Mouse (Mus musculus): ENCODE data around the gene Adamtsl1.

The Adamtsl1 gene

DNA sequence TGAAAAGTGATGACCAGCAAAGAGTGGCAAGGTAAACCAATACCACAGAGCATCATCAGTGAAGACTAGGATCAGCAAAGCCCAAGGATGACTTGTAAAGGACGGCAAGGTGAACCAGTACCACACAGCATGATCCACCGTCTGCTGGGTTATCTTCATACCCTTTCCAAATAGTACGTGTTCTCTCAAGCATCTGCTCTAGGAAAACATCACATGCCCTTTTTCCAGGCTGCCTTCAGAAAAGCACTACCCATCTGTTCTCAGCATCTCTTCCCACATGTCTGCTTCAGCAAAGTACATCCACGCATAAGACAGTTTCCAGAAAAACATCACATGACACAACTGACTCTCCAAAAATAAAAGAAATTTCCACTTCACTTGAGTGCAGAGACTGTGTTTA, 408.8 kb downstream of the Adamtsl1 start:
- DNase-seq (ENCODE audit: low spot score): no peak

DNA sequence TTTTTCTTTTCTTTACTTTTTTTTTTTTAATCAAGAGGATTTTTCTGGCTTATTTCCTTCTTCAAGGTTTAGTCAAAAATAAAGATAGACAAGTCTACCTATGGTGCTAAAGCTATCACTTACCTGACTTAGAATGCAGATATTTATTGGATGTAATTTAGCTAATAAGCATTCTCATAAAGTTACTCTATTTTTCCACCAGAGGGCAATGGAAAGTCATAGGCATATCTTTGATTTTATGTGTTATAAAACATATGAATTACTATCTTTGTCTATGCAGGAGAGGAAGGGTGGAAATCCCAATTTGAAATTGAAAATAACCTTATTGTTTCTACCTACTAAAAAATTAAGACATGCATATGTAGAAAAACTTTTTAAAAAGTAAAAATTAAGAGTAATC, 418.2 kb downstream of the Adamtsl1 start:
- no peak for DNase-seq (ENCODE audit: low spot score)

DNA sequence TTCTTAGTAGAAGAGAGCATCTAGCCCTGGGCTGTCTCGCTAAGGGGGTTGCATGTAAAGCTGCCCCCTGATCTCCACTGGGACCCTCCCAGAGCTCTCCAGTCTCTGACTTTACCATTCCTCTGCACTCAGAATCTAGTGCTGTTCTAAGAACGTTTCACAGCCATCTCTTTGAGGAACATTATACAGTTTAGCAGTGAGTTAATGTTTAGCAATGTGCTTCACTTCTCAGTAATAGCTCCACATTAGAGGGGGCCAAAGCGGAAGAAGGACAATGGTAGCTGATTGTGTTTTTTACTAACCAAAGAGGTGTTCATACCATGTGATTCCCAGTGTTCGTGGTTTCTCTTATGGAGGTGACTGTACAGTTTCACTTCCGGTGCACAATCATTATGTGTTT, 425.5 kb downstream of the Adamtsl1 start:
- no peak for DNase-seq (ENCODE audit: low spot score)

DNA sequence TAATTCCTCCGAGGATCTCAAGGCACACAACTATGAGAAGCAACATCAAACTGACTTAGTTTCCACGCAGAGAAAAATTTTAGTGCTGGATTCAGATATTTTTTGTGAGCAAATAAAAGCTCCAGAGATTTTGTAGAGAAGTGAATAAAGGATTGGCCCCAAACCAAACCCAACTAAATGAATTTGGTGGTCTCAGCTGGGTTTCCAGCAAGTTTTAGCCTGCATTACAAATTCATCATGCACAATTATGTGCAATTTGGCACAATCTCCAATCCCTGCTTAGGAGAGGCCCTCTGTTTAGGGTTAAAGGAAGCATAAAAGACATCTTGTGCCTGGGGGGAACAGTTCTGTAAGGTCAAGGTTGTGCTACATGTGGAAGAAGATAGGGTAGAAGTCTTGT, 427.9 kb downstream of the Adamtsl1 start:
- no peak for DNase-seq (ENCODE audit: low spot score)

DNA sequence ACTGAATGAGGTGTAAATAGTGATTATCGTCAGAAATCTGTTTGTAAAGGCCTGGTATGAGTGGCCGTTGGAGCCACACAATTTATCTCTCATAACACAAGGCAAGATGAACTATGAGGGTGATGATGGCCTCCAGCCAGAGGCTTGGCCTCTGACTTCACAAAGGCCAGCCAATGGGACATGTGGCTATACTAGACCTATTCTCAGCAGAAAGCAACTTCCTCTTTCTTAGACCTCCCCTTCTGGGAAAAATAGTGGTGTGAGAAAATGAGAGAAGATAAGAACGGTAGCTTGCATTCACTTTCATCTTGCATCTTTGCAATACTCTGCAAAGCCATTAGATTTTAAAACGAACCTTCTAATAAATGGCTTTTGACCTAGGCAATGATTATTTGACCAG, 439.6 kb downstream of the Adamtsl1 start:
- DNase-seq (ENCODE audit: low spot score): no peak

DNA sequence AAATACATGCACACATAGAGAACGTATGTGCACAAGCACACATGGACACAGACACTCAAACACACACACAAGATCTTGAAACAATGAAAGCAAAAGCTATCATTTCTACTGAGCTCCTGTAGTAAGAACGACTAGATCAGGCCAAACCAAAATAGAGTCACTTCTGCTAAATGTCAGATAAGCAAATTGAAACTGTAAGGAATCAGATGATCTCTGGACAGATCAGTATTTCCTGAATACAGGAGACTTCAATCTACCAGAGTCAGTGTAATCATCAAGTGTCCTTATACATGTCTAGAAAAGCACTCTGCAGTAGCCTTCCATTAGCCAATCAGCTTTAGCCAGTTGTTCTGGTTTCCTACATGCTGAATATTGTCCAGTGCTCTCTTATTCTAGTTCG, 441.4 kb downstream of the Adamtsl1 start:
- no peak for DNase-seq (ENCODE audit: low spot score)

DNA sequence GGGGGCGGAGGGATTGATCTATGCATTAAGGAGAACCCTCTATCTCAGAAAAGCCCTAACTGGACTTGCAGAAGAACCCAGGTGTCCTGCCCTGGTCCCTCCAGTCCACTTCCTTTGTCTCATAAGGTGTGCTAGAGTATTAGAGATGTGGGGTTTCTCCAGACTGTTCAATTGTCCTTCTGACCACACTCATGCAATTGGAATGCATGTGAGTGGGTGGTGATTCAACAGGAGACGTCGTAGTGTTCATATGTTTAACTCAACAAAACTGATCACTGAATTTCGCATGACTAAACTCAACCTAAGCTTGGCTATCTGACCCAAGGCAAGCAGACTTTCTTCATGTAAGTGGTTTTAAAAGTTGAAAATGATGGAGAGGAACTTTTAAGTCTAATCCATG, 443.3 kb downstream of the Adamtsl1 start:
- DNase-seq (ENCODE audit: low spot score): no peak

DNA sequence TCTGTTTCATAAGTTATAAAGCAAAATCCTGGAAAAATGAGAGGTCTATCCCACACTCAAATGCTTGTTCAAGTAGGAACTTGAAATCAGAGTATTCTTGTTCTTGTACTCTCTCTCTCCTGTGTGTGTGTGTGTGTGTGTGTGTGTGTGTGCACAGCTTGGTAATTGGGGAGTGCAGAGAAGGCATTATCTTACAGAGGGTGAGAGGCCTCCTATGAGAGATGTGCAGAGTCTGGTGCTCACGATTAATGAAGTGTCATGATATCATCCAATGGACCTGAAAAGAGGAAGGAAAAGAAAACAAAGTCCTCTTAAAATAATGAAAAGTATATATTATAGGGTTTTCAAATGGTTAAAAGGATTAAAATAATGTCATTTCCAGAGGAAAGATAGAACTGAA, 443.9 kb downstream of the Adamtsl1 start:
- DNase-seq (ENCODE audit: low spot score): no peak

DNA sequence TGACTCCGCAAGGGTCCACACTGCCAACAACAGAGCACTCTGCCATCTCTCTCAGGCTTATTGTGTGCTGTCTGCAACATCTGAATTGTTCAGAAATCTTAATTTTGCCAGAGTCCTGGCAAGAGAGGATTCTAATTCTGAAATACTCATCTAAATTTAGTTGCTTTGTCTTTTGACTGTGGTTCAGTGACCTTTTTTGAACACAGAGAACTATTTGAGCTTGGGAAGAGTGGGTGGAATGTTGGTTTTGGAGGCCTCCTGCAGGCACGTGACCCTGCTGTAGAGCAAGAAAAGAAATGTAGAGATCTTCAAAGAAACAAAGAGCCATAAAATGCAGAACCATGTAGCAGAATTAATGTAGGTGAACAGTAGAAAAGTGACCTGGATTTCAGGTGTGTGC, 445.0 kb downstream of the Adamtsl1 start:
- DNase-seq (ENCODE audit: low spot score): no peak

DNA sequence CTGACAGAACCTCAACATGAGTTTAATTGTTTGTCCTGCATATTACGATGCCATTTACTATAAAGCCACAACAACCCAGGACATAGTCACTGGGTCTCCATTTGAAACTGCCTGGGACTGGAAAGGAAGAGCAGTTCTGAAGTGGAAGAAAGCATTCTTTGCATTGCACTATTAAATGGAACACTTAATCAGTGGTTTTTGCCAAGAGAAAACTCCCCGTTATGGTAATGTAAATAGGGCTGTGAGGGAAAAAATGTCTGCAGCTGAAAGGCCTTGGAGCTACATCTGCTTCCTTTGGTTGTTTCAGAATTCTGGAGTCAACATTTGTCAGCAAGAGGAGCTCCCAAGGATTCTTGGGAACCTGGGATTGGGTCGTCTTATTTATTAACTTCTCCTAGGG, 462.2 kb downstream of the Adamtsl1 start:
- DNase-seq (ENCODE audit: low spot score): no peak

DNA sequence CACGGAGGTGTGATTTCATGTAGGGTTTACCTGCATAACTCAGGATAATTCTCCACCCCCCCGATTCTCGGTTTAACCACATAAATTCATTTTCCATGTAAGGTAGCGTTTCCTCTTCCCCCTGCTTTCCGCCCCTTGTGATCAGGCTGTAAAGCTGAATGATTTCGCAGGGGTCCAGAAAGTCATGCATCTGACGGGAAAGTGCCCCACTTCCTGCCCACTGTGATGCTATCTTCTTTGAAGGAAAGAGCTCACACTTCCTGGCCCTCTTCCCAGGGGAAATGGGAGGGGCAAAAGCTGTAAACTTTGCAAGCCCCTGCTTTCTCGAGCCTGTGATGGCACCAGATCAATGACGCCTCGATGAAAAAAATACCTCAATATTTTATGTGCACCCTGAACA, 465.2 kb downstream of the Adamtsl1 start:
- DNase-seq (ENCODE audit: low spot score): no peak

DNA sequence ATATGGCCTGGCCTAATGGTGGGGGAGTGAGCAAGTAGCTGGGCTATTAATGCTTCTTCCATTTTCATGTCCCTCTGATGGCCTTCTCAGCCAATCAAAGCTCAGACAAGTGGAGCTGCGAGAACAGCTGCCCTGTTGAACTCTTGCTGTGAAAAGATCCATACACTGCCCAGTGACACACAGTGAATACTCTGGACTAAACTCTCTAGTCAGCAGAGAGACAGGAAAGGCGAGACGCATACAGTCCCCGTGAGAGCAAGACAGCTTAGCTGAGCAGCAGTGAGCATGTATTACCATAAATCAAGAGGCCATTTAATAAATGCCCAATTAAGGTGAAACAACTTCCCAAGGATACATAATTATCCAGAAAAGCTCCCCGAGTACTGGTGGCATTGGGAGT, 492.6 kb downstream of the Adamtsl1 start:
- no peak for DNase-seq (ENCODE audit: low spot score)

DNA sequence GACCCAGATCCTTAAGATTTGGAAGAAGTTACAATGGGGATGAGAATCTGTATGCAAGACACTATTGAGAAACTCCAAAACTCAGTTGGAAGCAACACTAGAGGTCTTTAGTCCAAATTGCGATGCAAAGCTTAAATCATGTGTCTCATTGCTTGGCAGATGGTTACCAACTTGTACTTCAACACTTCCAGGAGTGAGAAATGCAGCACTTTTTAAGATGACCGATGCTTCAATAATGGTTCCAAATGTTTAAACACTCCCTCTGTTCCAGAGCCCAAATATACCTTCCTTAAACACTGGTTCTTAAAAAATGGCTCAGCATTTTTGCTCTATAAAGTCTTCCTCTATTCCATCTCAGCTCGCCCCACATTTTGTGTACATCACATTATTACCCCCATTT, 499.7 kb downstream of the Adamtsl1 start:
- DNase-seq (ENCODE audit: low spot score): no peak

DNA sequence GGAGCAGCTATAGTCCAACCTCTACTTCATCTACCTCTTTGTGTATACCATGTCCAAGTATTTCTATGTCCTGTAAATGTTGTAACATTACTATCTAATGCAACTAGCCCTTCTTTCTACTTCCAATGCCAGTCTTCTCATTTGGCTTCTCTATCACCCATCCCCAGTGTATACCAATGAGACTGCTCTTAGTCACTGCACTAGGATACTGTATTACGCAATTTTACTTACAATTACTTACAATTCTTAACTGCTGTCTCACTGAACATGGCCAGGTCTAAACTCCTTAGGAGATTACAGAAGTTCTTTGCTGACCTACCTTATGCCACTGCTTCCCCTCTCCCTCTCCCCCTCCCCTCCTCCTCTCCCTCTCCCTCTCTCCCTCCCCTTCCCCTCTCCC, 505.0 kb downstream of the Adamtsl1 start:
- no peak for DNase-seq (ENCODE audit: low spot score)

DNA sequence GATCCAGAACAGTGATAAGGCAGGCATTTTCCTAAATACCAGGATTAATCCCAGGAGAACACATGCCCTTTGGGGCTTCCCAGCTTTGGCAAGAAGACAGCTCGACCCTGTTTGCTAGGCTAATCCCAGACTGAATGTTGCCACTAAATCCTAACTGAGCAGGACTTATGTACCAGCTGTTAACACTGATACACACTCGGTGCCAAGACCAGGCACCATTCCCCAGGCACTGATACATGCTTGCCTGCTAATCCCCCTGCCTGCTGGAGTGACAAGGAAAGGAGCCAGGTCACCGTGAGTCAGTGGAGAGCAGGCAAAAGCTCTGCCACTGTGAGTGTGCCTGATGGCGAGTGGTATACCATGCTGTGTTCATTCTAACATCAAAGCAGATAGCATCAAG, 505.6 kb downstream of the Adamtsl1 start:
- no peak for DNase-seq (ENCODE audit: low spot score)

DNA sequence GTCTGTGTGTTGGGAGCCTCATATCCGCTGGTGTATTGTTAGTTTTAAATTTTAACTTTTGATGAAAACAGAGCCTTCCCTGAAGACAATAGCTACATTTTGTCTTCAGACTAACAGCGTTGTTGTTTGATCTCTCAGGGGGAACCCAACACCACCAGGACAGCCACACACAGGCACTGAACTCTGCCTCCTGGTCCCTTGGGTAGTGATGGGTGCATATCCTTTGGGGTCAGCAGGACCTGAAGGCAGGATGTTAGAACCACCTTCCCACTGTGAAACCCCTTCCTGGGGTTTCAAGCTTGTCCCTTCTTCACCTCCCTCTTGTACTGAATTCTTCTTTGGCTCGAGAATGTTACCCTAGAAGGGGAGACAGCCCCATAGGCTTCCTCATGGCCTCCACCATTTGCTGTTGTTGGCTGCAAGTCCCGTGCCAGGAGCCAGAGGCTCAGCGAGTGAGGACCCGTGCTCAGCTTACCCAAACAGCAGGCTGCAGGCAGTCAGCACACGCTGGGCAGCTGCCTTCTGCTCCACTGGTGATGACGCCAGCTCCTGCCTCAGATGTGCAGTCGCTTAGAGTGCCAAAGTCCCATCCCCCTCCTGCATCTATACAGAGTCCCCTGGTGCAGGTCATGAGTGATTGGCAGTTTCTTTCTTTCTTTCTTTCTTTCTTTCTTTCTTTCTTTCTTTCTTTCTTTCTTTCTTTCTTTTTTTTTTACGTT, 506.6 kb downstream of the Adamtsl1 start:
- DNase-seq (ENCODE audit: low spot score): no peak

DNA sequence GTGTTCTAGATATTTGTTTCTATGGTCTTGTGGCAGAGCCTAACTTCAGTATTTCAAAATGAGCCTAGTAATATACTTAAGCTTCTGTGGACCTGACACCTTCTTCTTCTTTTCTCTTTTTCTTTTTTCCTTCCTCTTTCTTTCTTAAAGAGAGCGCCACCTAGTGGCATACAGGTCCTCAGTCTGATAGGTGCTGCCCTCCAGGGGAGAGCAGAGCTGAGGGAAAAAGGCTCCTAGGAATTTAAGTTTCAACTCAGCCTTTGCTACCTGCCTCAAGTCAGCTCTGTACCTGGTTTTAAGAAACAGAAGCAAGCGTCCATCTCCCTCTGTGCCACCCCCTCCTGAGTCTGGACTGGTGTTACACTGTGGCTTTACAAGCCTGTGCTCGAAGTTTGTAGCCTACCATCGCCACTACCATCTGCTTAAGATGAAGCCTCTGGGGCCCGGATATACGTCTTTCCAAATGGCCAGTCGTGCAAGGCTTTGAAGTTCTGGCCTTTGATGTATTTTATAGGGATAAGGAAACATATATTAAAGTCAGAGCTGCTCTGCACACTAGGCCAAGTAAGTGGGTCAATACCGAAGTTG, 510.7 kb downstream of the Adamtsl1 start:
- DNase-seq (ENCODE audit: low spot score): peak; percentile 33

DNA sequence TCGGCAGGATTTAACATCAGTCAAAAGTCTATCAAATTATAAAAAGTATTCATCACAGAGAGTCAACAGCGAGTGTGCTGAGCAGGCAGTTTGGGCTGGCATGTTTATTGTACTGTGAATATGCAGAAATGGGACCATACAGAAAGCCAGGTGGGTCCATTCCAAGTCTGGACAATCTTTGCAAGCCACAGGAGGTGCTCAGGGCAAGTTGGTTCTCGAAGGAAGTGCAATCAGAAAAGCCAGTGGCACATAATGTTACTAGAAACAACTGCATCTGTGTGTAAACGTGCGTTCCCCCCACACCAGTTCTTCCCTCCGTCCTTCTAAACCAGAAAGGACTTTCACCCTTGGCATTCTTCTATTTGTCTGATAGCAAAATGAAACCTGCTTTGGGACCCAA, 515.5 kb downstream of the Adamtsl1 start:
- no peak for DNase-seq (ENCODE audit: low spot score)

DNA sequence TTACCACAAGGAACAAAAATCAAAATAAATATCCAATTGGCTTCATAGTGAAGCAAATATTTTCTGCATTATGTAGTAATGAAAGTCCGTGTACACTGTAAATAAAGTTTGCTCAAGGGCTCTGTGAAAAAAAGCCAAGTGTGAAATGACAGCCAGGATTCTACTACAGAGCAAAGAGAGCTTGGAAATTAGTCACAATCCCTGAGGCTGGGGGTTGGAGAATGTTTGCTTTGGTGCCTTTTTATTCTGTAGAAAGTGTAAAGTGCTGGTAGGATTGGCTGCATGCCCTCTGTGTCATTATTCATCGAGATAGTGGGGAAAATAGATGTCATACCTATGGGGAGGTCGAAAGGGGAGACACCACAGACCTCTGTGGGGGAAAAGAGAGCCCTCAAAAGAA, 516.2 kb downstream of the Adamtsl1 start:
- DNase-seq (ENCODE audit: low spot score): no peak

DNA sequence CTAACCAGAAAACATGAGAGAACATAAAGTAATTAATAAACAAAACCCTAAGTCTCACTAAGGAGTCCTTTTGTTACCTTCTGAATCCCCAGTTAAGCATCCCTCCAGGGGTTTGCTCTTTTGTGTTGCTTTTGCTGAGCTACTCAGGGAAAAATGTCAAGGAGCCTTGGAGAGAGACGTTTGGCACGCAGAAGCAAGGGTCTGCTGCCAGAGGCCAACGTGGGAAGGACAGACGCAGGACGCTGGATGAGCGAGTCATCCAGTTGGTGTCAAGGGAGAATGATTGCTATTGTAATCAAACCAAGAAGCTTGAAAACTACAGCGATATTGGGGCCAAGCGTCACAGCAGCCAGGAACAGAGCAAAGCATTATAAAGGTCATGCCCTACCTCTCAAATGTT, 517.1 kb downstream of the Adamtsl1 start:
- DNase-seq (ENCODE audit: low spot score): no peak

DNA sequence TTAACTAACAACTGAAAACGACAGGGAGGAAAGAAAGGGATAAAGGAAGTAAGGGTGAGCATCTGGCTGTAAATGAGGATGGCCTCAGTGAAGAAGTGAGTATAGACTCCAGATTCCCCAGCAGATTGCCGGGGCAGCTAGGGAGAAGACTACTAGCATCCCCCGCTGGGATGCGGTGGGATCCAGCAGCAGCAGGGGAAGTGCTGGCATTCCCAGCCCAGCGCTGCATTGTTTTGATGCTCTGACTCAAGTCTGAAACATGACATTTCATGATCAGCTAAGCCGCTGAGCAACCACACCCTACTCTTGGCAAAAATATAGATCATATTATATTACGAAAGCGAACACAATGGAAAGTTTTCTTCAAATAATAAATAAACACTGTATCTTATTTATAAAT, 526.9 kb downstream of the Adamtsl1 start:
- no peak for DNase-seq (ENCODE audit: low spot score)

DNA sequence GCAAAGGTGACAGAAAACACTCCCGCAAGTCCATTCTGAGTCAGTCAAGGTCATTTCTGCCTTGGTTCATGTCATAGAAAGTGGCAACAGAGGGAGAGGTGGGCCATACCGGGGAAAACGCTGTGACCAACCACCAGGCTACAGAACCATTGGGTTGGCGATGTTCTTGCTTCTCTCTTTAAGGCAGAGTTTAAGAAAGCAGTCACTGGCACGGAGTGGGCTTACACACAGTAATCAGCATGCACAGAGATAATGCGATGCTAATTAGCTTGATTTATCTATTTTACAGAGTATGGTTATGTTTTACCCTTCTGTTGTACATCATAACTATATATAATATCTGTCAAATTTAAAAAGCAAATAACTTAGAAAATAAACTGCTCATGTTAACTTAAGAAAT, 531.5 kb downstream of the Adamtsl1 start:
- DNase-seq (ENCODE audit: low spot score): no peak

DNA sequence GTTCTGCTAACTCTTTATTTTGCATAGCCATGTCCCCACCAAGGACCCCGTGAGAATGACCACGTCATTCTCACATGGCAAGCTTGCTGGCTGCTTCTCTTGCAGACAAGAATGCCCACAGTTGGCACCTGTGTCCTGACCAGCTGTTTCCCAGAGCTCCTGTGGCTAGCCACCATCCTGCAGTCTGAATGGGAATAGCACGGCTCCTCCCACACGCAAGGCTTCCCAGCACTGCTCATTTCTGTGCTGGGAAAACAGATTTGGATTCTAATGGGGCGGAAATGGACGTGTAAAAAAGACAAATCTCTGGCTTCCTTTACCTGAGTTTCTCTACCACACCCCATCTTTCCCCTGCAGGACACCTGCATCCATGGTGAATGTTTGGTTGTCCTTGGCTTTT, 531.9 kb downstream of the Adamtsl1 start:
- no peak for DNase-seq (ENCODE audit: low spot score)

DNA sequence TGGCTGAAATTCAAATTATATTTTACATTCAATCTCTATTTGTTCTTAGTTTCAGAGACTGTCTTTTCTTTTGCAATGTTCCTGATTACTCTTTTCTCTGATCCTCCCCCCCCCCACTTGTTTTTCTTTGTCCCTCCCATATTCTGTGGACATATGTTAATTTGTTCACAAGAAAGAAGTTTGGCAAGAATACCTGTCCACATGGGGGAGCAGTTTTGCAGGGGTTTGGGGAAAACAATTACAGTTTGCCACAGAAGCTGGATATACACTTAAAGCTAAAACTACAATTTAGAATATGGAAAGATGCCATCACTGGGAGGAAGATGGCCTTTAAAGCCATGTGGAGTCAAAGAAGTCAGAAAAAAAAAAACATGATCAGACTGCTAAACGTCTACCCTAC, 532.9 kb downstream of the Adamtsl1 start:
- DNase-seq (ENCODE audit: low spot score): no peak
